Mouse (Mus musculus) testis, adult 10 weeks (tissue): Measurements from ENCODE around the gene Ddx39b. TPM values are rescaled to one million over a fixed set of nuclear protein-coding genes. Genes with fewer than 3 reads are reported as not detected.

Experiments
- polyA plus RNA-seq: library from polyadenylated mRNA; stranded (reverse); fragments of 350-450 nt; fragmentation: Illumina TruSeq; extraction: RNeasy Lipid Tissue Mini Kit (QIAGEN cat#74804); gene quantifications from one replicate; pipeline ENCODE4 v1.2.3, GENCODE M21; 2014; ENCODE audit warnings: low read depth, low replicate concordance

Ddx39b gene
- polyA plus RNA-seq, result 7.1 TPM

GRCm38 (mm10) chr17:35241305-35242014 is at the start of gene Ddx39b:
TSS of gene Ddx39b (plus strand) at chr17:35241746.

GRCm38 (mm10) chr17:35193881-35194843 is 47.4 kb upstream of the Ddx39b start, which contains the start of gene Ltb:
TSS of gene Ltb (plus strand) at chr17:35194439.

DNA sequence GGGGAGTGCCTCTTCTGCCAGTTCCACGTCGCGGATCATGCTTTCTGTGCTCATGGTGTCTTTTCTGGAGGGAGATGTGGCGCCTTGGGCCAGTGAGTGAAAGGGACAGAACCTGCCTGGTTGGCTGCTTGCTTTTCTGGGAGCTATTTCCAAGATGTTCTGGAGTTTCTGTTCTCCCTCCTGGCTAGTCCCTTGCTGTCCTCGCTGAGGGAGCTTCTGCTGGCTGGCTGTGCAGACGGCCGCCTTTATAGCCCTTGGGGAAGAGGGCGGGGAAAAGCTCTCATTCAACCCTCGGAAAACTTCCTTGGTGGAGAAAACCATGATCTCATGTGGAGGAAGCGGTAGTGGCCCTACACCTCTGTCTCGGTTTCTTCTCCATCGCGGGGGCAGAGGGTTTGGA is 39.8 kb upstream of the Ddx39b start, which contains the start of gene Tnf:
Gene Tnf (minus strand): TSS at position 221 of the 400 bp plus-strand sequence.

DNA sequence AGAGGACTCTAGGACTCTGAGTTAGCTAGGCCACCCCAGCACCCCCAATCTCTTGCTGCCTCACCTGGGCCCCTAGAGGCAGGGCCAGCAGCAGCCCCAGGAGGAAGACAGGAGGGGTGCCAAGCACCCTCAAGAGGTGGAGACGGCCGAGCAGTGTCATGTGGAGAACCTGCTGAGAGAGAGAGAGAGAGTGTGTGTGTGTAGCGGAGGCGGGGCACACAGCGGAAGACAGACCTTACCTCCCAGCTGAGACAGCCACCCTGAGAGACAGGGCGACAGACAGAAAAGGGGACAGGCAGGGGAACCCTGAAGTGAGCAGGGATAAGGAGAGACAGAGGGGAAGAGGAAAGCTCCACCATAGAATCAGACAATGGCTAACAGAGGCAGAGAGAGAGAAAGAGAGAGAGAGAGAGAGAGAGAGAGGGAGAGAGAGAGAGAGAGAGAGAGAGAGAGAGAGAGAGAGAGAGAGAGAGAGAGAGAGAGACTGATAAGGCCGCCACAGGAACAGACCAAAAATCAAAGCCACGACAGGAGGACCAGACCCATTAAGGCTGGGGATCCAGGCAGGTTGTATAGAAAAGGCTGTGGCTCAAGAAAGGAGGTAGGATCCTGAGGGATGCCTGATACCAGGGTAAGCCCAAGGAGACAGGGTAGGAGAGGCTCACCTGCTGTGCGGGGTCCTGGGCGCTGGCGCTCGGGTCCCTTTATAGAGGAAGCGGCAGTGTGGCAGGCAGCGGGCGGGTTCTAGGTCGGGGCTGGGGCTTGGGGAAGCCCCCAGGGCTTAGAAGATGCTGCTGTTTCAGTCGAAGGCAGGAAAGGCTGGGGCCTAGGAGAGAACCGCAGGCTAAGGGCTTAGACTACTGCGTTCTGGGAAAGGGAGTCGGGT is 36.8 kb upstream of the Ddx39b start, which contains the start of gene Lta:
Gene Lta (minus strand): TSS at position 858 of the 886 bp plus-strand sequence.

DNA sequence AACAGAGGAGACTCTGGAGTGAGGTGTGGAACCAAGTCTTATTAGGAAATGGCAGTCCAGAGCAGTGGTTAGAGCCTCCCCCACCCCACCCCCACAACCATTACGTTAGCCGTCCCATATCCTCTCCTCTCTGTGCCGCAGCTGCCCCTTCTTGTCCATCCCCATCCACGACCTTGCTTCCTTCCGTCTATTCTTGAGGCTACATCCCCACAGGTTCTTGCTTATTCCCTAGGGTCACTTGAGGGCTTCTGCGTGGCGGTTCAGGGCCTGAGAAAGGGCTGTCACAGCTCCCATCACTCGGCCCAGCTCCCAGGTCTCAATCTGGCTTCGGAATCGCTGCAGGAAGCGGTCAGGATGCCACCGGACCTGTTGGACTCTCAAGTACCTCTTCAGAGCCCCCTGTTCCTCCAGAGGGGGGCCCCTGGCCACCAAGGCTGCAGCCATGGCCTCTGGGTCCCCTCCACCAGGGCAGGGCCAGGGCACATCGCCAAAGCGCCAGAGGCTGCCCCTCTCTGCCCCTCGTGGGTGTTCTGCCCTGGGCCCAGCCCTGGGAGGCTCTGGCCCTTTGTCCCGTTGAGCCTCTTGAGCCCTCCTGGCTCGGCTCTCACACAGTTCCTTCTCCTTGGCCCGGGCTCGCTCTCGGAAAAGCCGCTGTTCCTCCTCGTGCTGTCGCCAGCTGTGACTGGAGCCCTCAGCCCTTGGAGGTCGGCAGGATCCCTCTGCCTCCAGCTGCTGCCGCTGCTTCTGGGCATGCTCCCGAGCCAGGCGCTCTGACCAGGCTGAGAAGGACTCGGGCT is 21.2 kb upstream of the Ddx39b start, which contains the start of gene Gm16181:
Gene Gm16181 (plus strand): TSS at position 679 of the 797 bp plus-strand sequence.

DNA sequence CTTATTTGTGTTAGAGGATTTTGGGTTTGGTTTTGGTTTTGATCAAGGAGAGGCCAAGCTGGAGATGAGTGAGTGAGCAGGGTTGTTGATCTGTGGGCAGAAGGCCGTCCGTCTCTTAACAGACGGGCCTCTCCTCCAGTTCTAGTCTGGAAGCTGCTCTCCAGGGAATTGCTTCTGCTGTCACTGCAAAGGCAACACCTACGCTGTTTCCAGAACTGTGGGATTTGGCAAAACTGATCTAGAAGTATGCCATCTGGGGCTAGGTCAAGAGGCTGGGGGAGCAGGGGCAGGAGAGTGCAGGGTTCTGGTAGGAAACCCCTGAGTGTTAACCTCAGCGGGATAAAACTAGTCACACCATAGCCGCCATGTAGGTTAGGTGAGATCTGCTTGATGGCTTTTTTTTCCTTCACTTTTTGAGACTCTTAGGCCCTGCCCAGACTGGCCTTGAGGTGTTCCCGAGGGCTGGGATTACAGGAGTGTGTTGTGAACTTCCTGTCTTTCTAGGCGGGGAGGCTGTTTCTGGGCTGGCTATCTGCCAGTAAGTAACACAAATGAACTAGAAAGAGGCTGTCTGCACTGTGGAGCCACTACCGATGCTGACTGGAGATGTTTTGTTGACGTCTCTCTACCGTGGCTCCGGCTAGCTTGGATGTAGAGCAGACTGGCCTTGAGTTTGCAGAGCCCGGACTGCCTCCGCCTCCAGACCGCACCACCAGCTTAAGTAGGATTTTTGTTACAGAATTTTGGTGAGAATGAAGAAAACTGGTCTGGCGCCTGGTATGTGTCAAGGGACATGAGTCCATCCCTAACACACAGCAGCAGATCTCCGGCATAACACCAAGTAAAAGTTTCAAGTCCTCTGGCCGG is 8.2 kb upstream of the Ddx39b start, which contains the start of gene Atp6v1g2:
Gene Atp6v1g2 (plus strand): TSS at position 547 of the 867 bp plus-strand sequence.

DNA sequence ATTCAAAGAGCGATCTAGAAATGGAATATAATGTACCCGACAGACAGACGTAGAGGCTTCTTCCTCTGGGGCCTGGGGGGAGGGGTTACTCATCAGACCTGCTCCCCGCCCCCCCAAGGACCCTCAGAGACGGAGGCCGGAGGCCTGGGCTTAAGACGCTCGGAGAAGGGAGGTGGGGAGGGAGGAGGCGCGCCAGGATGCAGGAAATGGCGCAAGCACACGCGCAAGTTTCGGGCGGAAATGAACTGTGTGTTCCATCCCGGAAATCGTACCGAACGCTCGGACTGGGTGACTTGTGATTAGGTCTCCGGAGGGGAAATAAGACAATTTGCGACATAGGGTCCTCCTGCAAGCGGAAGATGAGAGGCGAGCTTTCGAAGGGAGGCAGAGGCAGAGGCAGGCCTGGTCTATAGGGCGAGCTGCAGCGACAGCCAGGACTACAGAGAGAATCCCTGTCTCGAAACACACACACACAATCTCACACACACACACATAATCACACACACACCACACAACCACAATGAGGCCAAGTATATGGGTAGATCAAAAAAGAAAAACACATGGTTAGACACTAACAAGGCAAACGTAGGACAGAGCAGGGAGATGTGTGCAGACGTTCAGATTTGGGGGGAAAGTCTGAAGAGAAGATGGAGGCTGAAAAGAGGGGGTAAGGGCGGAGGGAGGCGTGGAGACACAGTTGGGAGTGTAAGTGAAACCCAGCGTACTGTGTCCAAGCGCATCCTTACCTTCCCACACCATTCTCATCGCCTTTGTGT is 5.7 kb upstream of the Ddx39b start, which contains the start of gene Nfkbil1:
Gene Nfkbil1 (minus strand): TSS at position 179 of the 776 bp plus-strand sequence.

GRCm38 (mm10) chr17:35262664-35263522 is 21.3 kb downstream of the Ddx39b start, which contains the start of gene H2-D1:
TSS of gene H2-D1 (plus strand) at chr17:35262730.

Other genes starting within 250 kb of the Ddx39b start
- 53.6 TPM for gene Vars, start 240.8 kb upstream of the Ddx39b start, polyA plus RNA-seq
- gene Vwa7, start 225.2 kb upstream of the Ddx39b start, polyA plus RNA-seq, result 0.15 TPM
- gene Sapcd1, start 213.7 kb upstream of the Ddx39b start, polyA plus RNA-seq, result not detected
- gene Msh5, start 195.0 kb upstream of the Ddx39b start, polyA plus RNA-seq, result 8.7 TPM
- gene Clic1, start 191.8 kb upstream of the Ddx39b start, polyA plus RNA-seq, result 10.5 TPM
- gene Ddah2, start 182.7 kb upstream of the Ddx39b start, polyA plus RNA-seq, result 0.56 TPM
- gene Ly6g6c, start 176.4 kb upstream of the Ddx39b start, polyA plus RNA-seq, result 19.3 TPM
- 1.5 TPM for gene Mpig6b, start 175.6 kb upstream of the Ddx39b start, polyA plus RNA-seq
- not detected for gene Ly6g6e, start 164.8 kb upstream of the Ddx39b start, polyA plus RNA-seq
- not detected for gene Ly6g6d, start 163.7 kb upstream of the Ddx39b start, polyA plus RNA-seq
- gene Ly6g6f, start 156.1 kb upstream of the Ddx39b start, polyA plus RNA-seq, result not detected
- gene Abhd16a, start 152.5 kb upstream of the Ddx39b start, polyA plus RNA-seq, result 8.2 TPM
- gene Ly6g5c, start 133.5 kb upstream of the Ddx39b start, polyA plus RNA-seq, result not detected
- not detected for gene Ly6g5b, start 126.3 kb upstream of the Ddx39b start, polyA plus RNA-seq
- gene Gpank1, start 120.3 kb upstream of the Ddx39b start, polyA plus RNA-seq, result 8.7 TPM
- gene Csnk2b, start 119.7 kb upstream of the Ddx39b start, polyA plus RNA-seq, result 948 TPM
- 0.28 TPM for gene D17H6S53E, start 115.4 kb upstream of the Ddx39b start, polyA plus RNA-seq
- gene Apom, start 109.7 kb upstream of the Ddx39b start, polyA plus RNA-seq, result not detected
- gene Bag6, start 106.6 kb upstream of the Ddx39b start, polyA plus RNA-seq, result 44.2 TPM
- 14.1 TPM for gene Prrc2a, start 76.8 kb upstream of the Ddx39b start, polyA plus RNA-seq
- gene Aif1, start 65.7 kb upstream of the Ddx39b start, polyA plus RNA-seq, result 379 TPM
- not detected for gene Lst1, start 53.3 kb upstream of the Ddx39b start, polyA plus RNA-seq
- not detected for gene Ltb, start 47.3 kb upstream of the Ddx39b start, polyA plus RNA-seq
- not detected for gene Tnf, start 39.7 kb upstream of the Ddx39b start, polyA plus RNA-seq
- gene Lta, start 36.4 kb upstream of the Ddx39b start, polyA plus RNA-seq, result not detected
- not detected for gene Gm16181, start 20.9 kb upstream of the Ddx39b start, polyA plus RNA-seq
- gene Atp6v1g2, start 8.1 kb upstream of the Ddx39b start, polyA plus RNA-seq, result 10.2 TPM
- gene Nfkbil1, start 6.0 kb upstream of the Ddx39b start, polyA plus RNA-seq, result 0.56 TPM
- gene H2-D1, start 21.0 kb downstream of the Ddx39b start, polyA plus RNA-seq, result 2.8 TPM
- 0.08 TPM for gene H2-Q1, start 78.7 kb downstream of the Ddx39b start, polyA plus RNA-seq
- gene H2-Q2, start 100.5 kb downstream of the Ddx39b start, polyA plus RNA-seq, result 0.69 TPM
- 1.6 TPM for gene H2-Q4, start 137.9 kb downstream of the Ddx39b start, polyA plus RNA-seq
- gene H2-Q6, start 183.1 kb downstream of the Ddx39b start, polyA plus RNA-seq, result 0.66 TPM
- gene H2-Q7, start 197.4 kb downstream of the Ddx39b start, polyA plus RNA-seq, result 0.49 TPM
- 0.17 TPM for gene H2-Q10, start 228.3 kb downstream of the Ddx39b start, polyA plus RNA-seq